Mouse (Mus musculus): ENCODE measurements around the gene Btbd35f28. TPM values are rescaled to one million over a fixed set of nuclear protein-coding genes. Genes with fewer than 3 reads are reported as not detected.
"Not testable (repeated sequence)": the region's sequence is repeated elsewhere in the genome, so short reads cannot be mapped to it uniquely, and the experiment has no call there.

Btbd35f28 gene
- total RNA-seq (2021) = not detected

DNA sequence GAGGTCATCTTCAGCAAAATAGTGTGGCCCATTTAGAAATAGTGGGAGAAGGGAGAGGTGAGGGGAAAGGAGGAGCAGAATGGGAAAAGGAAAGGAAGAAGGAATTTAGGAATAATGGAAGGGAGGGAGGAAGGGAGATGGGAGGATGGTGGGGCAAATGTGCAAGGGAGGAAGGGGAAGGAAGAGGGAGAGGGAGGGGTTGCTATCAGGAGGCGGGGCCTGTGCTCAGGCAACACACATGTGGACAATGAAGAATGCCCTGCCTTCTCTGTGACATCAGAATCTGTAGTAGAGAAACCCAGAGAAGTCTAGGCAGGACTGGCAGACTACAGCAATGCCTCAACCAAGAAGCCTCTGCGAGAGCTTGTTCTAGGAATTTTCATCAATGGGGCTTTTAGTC is at the start of gene Btbd35f28:
Gene Btbd35f28 (plus strand): TSS at position 301 of the 400 bp plus-strand sequence.
- DNase-seq = not testable (repeated sequence)

Other genes starting within 250 kb of the Btbd35f28 start
- gene Btbd35f16, start 239.6 kb upstream of the Btbd35f28 start, total RNA-seq (2021) = not detected
- not detected for gene Btbd35f3, start 158.9 kb upstream of the Btbd35f28 start, total RNA-seq (2021)
- gene Btbd35f20, start 94.7 kb downstream of the Btbd35f28 start, total RNA-seq (2021) = not detected
- gene Btbd35f17, start 174.1 kb downstream of the Btbd35f28 start, total RNA-seq (2021) = not detected